Mouse (Mus musculus): Measurements from ENCODE around the gene Dnmbp.

Gene Dnmbp

GRCm38 (mm10) chr19:43944566-43944965 lies 4.6 kb upstream of the Dnmbp start:
- DNase-seq = no peak

- DNase-seq = no peak
These were observed 3.1 kb upstream of the Dnmbp start for GRCm38 (mm10) chr19:43943076-43943475.

- DNase-seq = no peak
These were observed 721 bp downstream of the Dnmbp start for GRCm38 (mm10) chr19:43939171-43939768.

GRCm38 (mm10) chr19:43938355-43938754 lies 1.6 kb downstream of the Dnmbp start:
- DNase-seq = peak; percentile 92

- no peak for DNase-seq
These were observed 9.1 kb downstream of the Dnmbp start for GRCm38 (mm10) chr19:43930926-43931325.

GRCm38 (mm10) chr19:43930366-43930765 lies 9.6 kb downstream of the Dnmbp start:
- DNase-seq = peak; percentile 92

GRCm38 (mm10) chr19:43929869-43930268 lies 10.1 kb downstream of the Dnmbp start:
- no peak for DNase-seq

- no peak for DNase-seq
These were observed 12.0 kb downstream of the Dnmbp start for GRCm38 (mm10) chr19:43927967-43928366.

GRCm38 (mm10) chr19:43927057-43927456 lies 12.9 kb downstream of the Dnmbp start:
- DNase-seq = peak; percentile 87

- no peak for DNase-seq
These were observed 13.6 kb downstream of the Dnmbp start for GRCm38 (mm10) chr19:43926141-43926987.

- no peak for DNase-seq
These were observed 15.6 kb downstream of the Dnmbp start for GRCm38 (mm10) chr19:43924361-43924760.

GRCm38 (mm10) chr19:43922963-43923362 lies 17.0 kb downstream of the Dnmbp start:
- no peak for DNase-seq

- DNase-seq = no peak
These were observed 18.6 kb downstream of the Dnmbp start for GRCm38 (mm10) chr19:43921410-43921809.

GRCm38 (mm10) chr19:43920453-43921300 lies 19.3 kb downstream of the Dnmbp start:
- DNase-seq = peak; percentile 96

GRCm38 (mm10) chr19:43919841-43920240 lies 20.1 kb downstream of the Dnmbp start:
- peak; percentile 90 for DNase-seq

- no peak for DNase-seq
These were observed 21.2 kb downstream of the Dnmbp start for GRCm38 (mm10) chr19:43918834-43919233.

GRCm38 (mm10) chr19:43917763-43918162 lies 22.2 kb downstream of the Dnmbp start:
- peak; percentile 87 for DNase-seq

- DNase-seq = peak; percentile 87
These were observed 22.6 kb downstream of the Dnmbp start for GRCm38 (mm10) chr19:43917406-43917691.

- DNase-seq = peak; percentile 91
These were observed 23.2 kb downstream of the Dnmbp start for GRCm38 (mm10) chr19:43916586-43917405.

GRCm38 (mm10) chr19:43915431-43915830 lies 24.6 kb downstream of the Dnmbp start:
- no peak for DNase-seq

- peak; percentile 74 for DNase-seq
These were observed 25.0 kb downstream of the Dnmbp start for GRCm38 (mm10) chr19:43914986-43915385.

GRCm38 (mm10) chr19:43912775-43913486 lies 27.1 kb downstream of the Dnmbp start:
- DNase-seq = no peak

Measured in heart, adult 11 months (tissue).